Mouse (Mus musculus): ENCODE measurements around the gene Wdr26. TPM values are rescaled to one million over a fixed set of nuclear protein-coding genes. Genes with fewer than 3 reads are reported as not detected.

Wdr26 gene
- polyA plus RNA-seq (2011; ENCODE audit: insufficient read depth, insufficient read length, low read depth, missing spikeins): 163 and 167 TPM in 2 replicates

DNA sequence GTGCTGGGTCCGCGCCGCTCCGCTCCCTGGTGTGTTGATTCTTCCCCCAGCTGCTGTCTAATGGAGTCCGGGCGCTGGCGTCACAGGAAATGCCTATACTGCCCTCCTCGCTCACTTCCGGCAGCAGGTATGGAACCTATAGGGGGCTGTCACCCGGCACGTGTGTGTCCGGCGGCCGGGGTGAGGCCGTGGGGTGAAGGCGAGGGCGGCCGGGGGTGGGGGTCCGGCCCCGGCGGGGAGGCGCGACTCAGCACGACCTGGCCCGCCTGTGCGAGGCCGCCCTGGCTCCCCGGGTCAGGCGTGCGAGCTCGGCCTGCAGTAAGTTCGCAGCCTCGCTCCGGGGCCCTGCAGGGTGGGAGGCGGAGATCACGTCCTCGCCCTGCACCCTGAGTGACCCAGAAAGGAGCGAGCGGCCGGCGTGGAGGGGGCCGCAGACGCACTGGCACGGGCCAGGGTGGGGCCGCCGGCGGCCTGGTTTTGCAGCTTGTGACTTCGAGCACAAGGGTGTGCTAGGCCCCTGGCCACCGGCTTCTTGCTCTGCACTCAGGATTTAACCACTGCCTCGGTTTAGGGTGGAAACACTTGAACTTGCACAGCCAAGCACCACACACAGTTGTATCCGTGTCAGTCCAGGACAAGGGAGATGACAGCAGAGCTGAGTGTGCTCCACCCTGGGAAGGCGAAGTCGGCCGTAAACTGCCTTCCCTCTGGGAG, at the start of gene Wdr26:
Gene Wdr26 (minus strand): TSS at position 82 of the 714 bp plus-strand sequence.
- Histone ChIP-seq H3K4me3 (ENCODE audit: low read depth, low read length) (peak within 1 kb of the TSS; percentile 91), H3K36me3 (ENCODE audit: control insufficient read depth, insufficient read depth, low read length, poor library complexity, severe bottlenecking) (peaks cover 6% of the 10 kb centered on the region), H3K27ac (ENCODE audit: insufficient read depth, low read length) (no peak within 1 kb of the TSS), H3K27me3 (ENCODE audit: control insufficient read depth, insufficient read depth, low read length, poor library complexity, severe bottlenecking) (no peaks in the 10 kb centered on the region), H3K9me3 (replicated peaks; ENCODE audit: control insufficient read depth, insufficient read depth, low read length, poor library complexity, severe bottlenecking) (no peaks in the 10 kb centered on the region), H3K9ac (ENCODE audit: low read depth, poor library complexity, severe bottlenecking) (peak within 1 kb of the TSS; percentile 99), H3K4me1 (ENCODE audit: control insufficient read depth, insufficient read depth, low read length) (no peaks in the 10 kb centered on the region)
- TF ChIP-seq CTCF (IDR thresholded peaks at IDR 0.05; ENCODE audit: low read depth, low read length) (no peak), POLR2A (IDR thresholded peaks at IDR 0.05; ENCODE audit: insufficient read depth, low read length) (peak; percentile 17), EP300 (IDR thresholded peaks at IDR 0.05; ENCODE audit: insufficient read depth, low read depth, low read length) (no peak)

GRCm38 (mm10) chr1:181260949-181261696, 49.3 kb upstream of the Wdr26 start:
- TF ChIP-seq EP300 (IDR thresholded peaks at IDR 0.05; ENCODE audit: insufficient read depth, low read depth, low read length): no peak
- TF ChIP-seq POLR2A (IDR thresholded peaks at IDR 0.05; ENCODE audit: insufficient read depth, low read length): no peak
- no peak for TF ChIP-seq CTCF (IDR thresholded peaks at IDR 0.05; ENCODE audit: low read depth, low read length)
- H3K27ac ChIP-seq (ENCODE audit: insufficient read depth, low read length): no peak overlapping the region

GRCm38 (mm10) chr1:181260422-181260821, 48.6 kb upstream of the Wdr26 start:
- H3K4me1 ChIP-seq (ENCODE audit: control insufficient read depth, insufficient read depth, low read length): peaks cover 4% of the 10 kb centered on the region
- no peak overlapping the region for H3K27ac ChIP-seq (ENCODE audit: insufficient read depth, low read length)

More at GRCm38 (mm10) chr1:181260949-181261696, 49.3 kb upstream of the Wdr26 start:
- Histone ChIP-seq H3K4me3 (ENCODE audit: low read depth, low read length) (no peak overlapping the region), H3K27me3 (ENCODE audit: control insufficient read depth, insufficient read depth, low read length, poor library complexity, severe bottlenecking) (no peaks in the 10 kb centered on the region), H3K9ac (ENCODE audit: low read depth, poor library complexity, severe bottlenecking) (no peak overlapping the region), H3K4me1 (ENCODE audit: control insufficient read depth, insufficient read depth, low read length) (peaks cover 4% of the 10 kb centered on the region), H3K36me3 (ENCODE audit: control insufficient read depth, insufficient read depth, low read length, poor library complexity, severe bottlenecking) (no peaks in the 10 kb centered on the region), H3K9me3 (replicated peaks; ENCODE audit: control insufficient read depth, insufficient read depth, low read length, poor library complexity, severe bottlenecking) (peaks cover 13% of the 10 kb centered on the region)

DNA sequence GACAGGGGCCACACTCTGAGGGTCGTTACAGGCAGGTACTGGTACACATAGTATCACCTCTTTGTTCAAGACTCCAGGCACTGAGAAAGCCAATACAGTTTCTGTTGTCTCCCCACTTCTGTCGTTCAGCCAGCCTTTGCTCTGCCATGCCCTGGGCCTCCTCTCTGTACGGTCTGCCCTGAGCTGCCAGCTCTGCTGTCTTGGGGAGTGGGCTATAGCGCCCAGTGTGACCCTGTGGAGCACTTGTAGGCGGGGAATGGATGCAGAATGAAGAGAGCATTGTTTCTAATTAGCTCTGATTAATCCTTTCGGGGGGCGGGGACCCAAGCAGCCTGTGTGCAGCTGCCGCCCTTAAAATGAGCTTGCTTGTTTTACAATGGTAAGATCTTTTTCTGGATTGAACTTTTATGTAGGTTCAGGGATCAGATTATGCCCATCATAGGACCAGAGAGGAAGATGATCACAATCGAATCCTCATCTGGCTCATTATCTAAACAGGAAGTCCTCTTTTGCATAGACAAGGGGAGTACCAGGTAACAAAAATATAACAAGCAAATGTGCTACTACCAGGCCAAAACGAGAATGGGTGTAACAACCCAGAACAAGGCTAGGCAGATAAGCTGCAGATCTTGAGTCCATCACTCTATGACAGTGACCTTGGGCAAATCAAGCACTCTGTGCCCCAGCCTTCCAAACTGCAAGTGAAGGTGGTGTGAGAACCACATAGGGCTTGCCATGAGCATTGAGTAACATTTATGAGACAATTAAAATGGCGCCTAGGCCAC, 48.0 kb upstream of the Wdr26 start:
- Histone ChIP-seq H3K9me3 (replicated peaks; ENCODE audit: control insufficient read depth, insufficient read depth, low read length, poor library complexity, severe bottlenecking) (peaks cover 13% of the 10 kb centered on the region), H3K9ac (ENCODE audit: low read depth, poor library complexity, severe bottlenecking) (no peak overlapping the region), H3K4me1 (ENCODE audit: control insufficient read depth, insufficient read depth, low read length) (peaks cover 4% of the 10 kb centered on the region), H3K4me3 (ENCODE audit: low read depth, low read length) (no peak overlapping the region), H3K27me3 (ENCODE audit: control insufficient read depth, insufficient read depth, low read length, poor library complexity, severe bottlenecking) (no peaks in the 10 kb centered on the region), H3K27ac (ENCODE audit: insufficient read depth, low read length) (no peak overlapping the region), H3K36me3 (ENCODE audit: control insufficient read depth, insufficient read depth, low read length, poor library complexity, severe bottlenecking) (no peaks in the 10 kb centered on the region)
- TF ChIP-seq POLR2A (IDR thresholded peaks at IDR 0.05; ENCODE audit: insufficient read depth, low read length) (no peak), EP300 (IDR thresholded peaks at IDR 0.05; ENCODE audit: insufficient read depth, low read depth, low read length) (no peak), CTCF (IDR thresholded peaks at IDR 0.05; ENCODE audit: low read depth, low read length) (no peak)

More at GRCm38 (mm10) chr1:181260422-181260821, 48.6 kb upstream of the Wdr26 start:
- Histone ChIP-seq H3K9ac (ENCODE audit: low read depth, poor library complexity, severe bottlenecking) (no peak overlapping the region), H3K27me3 (ENCODE audit: control insufficient read depth, insufficient read depth, low read length, poor library complexity, severe bottlenecking) (no peaks in the 10 kb centered on the region), H3K36me3 (ENCODE audit: control insufficient read depth, insufficient read depth, low read length, poor library complexity, severe bottlenecking) (no peaks in the 10 kb centered on the region), H3K9me3 (replicated peaks; ENCODE audit: control insufficient read depth, insufficient read depth, low read length, poor library complexity, severe bottlenecking) (peaks cover 13% of the 10 kb centered on the region), H3K4me3 (ENCODE audit: low read depth, low read length) (no peak overlapping the region)
- TF ChIP-seq POLR2A (IDR thresholded peaks at IDR 0.05; ENCODE audit: insufficient read depth, low read length) (no peak), EP300 (IDR thresholded peaks at IDR 0.05; ENCODE audit: insufficient read depth, low read depth, low read length) (no peak), CTCF (IDR thresholded peaks at IDR 0.05; ENCODE audit: low read depth, low read length) (no peak)

- no peak overlapping the region for H3K27ac ChIP-seq (ENCODE audit: insufficient read depth, low read length)
- H3K4me1 ChIP-seq (ENCODE audit: control insufficient read depth, insufficient read depth, low read length): peaks cover 4% of the 10 kb centered on the region
- peaks cover 13% of the 10 kb centered on the region for H3K9me3 ChIP-seq (replicated peaks; ENCODE audit: control insufficient read depth, insufficient read depth, low read length, poor library complexity, severe bottlenecking)
- no peaks in the 10 kb centered on the region for H3K36me3 ChIP-seq (ENCODE audit: control insufficient read depth, insufficient read depth, low read length, poor library complexity, severe bottlenecking)
- H3K9ac ChIP-seq (ENCODE audit: low read depth, poor library complexity, severe bottlenecking): no peak overlapping the region
- no peaks in the 10 kb centered on the region for H3K27me3 ChIP-seq (ENCODE audit: control insufficient read depth, insufficient read depth, low read length, poor library complexity, severe bottlenecking)
- no peak overlapping the region for H3K4me3 ChIP-seq (ENCODE audit: low read depth, low read length)
- TF ChIP-seq CTCF (IDR thresholded peaks at IDR 0.05; ENCODE audit: low read depth, low read length) (no peak), POLR2A (IDR thresholded peaks at IDR 0.05; ENCODE audit: insufficient read depth, low read length) (no peak), EP300 (IDR thresholded peaks at IDR 0.05; ENCODE audit: insufficient read depth, low read depth, low read length) (no peak)
These were observed 47.3 kb upstream of the Wdr26 start for GRCm38 (mm10) chr1:181259056-181259455.
